Comparison of ENCODE assay signal across 29 mouse cellular contexts in genomic region chr7:28605951-28606350, GRCm38 (mm10). TPM values are rescaled to one million over a fixed set of nuclear protein-coding genes. Genes with fewer than 3 reads are reported as not detected.
A peak's percentile ranks its signal among the peaks of the same experiment; 100 is the strongest.
DNase-seq lines count a peak whose midpoint lies in the region; ATAC-seq lines count a peak whose summit lies in the region.
"Had no signal": no experiment of that assay in that cellular context is flagged by ENCODE, and none has a peak within 500 bp of the region (broad histone marks: within the 10 kb centered on the region; RNA-seq: fewer than 3 reads in every experiment).

No protein-coding gene starts in this region.

- no peak for ATAC-seq in hindbrain, embryonic 12.5 days (ENCODE audit: low FRiP score)
- ATAC-seq in hindbrain, embryonic 11.5 days (ENCODE audit: low FRiP score): no peak
- ATAC-seq: forebrain, embryonic 14.5 days; hindbrain, embryonic 16.5 days had no signal

- WGBS in hindbrain, embryonic 12.5 days: 89% methylated on average over 8 of the region's 8 CpGs
- 90% methylated on average over 8 of the region's 8 CpGs for WGBS in hindbrain, embryonic 11.5 days

- H3K27ac ChIP-seq in hindbrain, embryonic 12.5 days: no peak overlapping the region
- no peak overlapping the region for H3K27ac ChIP-seq in hindbrain, embryonic 11.5 days (ENCODE audit: low read depth, low read length)
- H3K27ac ChIP-seq: embryonic facial prominence, embryonic 15.5 days; forebrain, embryonic 10.5 days; heart, embryonic 10.5 days; hindbrain, embryonic 10.5 days had no signal

- H3K27me3 ChIP-seq in hindbrain, embryonic 12.5 days: no peaks in the 10 kb centered on the region
- no peaks in the 10 kb centered on the region for H3K27me3 ChIP-seq in hindbrain, embryonic 11.5 days (ENCODE audit: control insufficient read depth, insufficient read depth, low read length)
- H3K27me3 ChIP-seq: CH12.LX; embryonic facial prominence, embryonic 15.5 days had no signal

- H3K4me2 ChIP-seq in hindbrain, embryonic 12.5 days (replicated peaks): no peak overlapping the region
- H3K4me2 ChIP-seq in hindbrain, embryonic 11.5 days (replicated peaks; ENCODE audit: low read depth, low read length): no peak overlapping the region
- H3K4me2 ChIP-seq: embryonic facial prominence, embryonic 15.5 days had no signal

- H3K9me3 ChIP-seq in hindbrain, embryonic 12.5 days (replicated peaks): no peaks in the 10 kb centered on the region
- no peaks in the 10 kb centered on the region for H3K9me3 ChIP-seq in hindbrain, embryonic 11.5 days (ENCODE audit: control insufficient read depth, low read length)
- H3K9me3 ChIP-seq: embryonic facial prominence, embryonic 15.5 days; forebrain, embryonic 10.5 days; heart, embryonic 10.5 days; hindbrain, embryonic 10.5 days had no signal

- intact Hi-C loops in heart, postnatal 25 days (cut with DNase I): no loop called here
- intact Hi-C loops in heart, postnatal 14 days (cut with DNase I): no loop called here

- no peak overlapping the region for H3K4me3 ChIP-seq in hindbrain, embryonic 12.5 days
- no peak overlapping the region for H3K4me3 ChIP-seq in hindbrain, embryonic 11.5 days (ENCODE audit: low read depth, low read length)
- H3K4me3 ChIP-seq: embryonic facial prominence, embryonic 15.5 days; erythroblast, embryonic 14.5 days; forebrain, embryonic 10.5 days; heart, embryonic 10.5 days; hindbrain, embryonic 10.5 days had no signal

- no peaks in the 10 kb centered on the region for H3K36me3 ChIP-seq in hindbrain, embryonic 12.5 days
- H3K36me3 ChIP-seq in hindbrain, embryonic 11.5 days (ENCODE audit: control insufficient read depth, insufficient read depth, low read length): no peaks in the 10 kb centered on the region
- H3K36me3 ChIP-seq: embryonic facial prominence, embryonic 15.5 days; forebrain, embryonic 10.5 days; heart, embryonic 10.5 days; hindbrain, embryonic 10.5 days had no signal

- H3K9ac ChIP-seq in hindbrain, embryonic 12.5 days: 0 out of 2 replicates have a peak overlapping the region, but pooled peaks have one; percentile 3
- no peak overlapping the region for H3K9ac ChIP-seq in hindbrain, embryonic 11.5 days (ENCODE audit: low read depth, low read length)
- H3K9ac ChIP-seq: embryonic facial prominence, embryonic 15.5 days had no signal

- DNase-seq in hindbrain, embryonic 11.5 days (ENCODE audit: low spot score): no peak
- peak; percentile 82 for DNase-seq in adrenal gland, adult 2 months
- peak; percentile 35 for DNase-seq in adrenal gland, postnatal 25 days
- DNase-seq in heart, postnatal 25 days (ENCODE audit: low spot score): no peak
- no peak for DNase-seq in urinary bladder, adult 2 months (ENCODE audit: low spot score)
- DNase-seq in heart, postnatal 14 days: no peak
- DNase-seq: B cell, adult 2 months; cerebellum, adult 2 months; cerebellum, postnatal 14 days; embryo, embryonic 11 days; gastrocnemius, postnatal 10 days; heart, adult 18-20 months; heart, postnatal 10 days; kidney, adult 11 months; kidney, adult 9 months had no signal

- peaks cover 4% of the 10 kb centered on the region; the same call in 1 of the 2 replicates for H3K4me1 ChIP-seq in hindbrain, embryonic 12.5 days
- H3K4me1 ChIP-seq in hindbrain, embryonic 11.5 days (replicated peaks; ENCODE audit: control insufficient read depth, insufficient read depth, low read length): no peaks in the 10 kb centered on the region
- H3K4me1 ChIP-seq: heart, embryonic 10.5 days; hindbrain, embryonic 10.5 days had no signal

RNA-seq across cellular contexts. Expression of gene Pak4, which starts 8.0 kb away (rescaled TPM):
- 31.8 and 34.3 TPM in 2 replicates for polyA plus RNA-seq in hindbrain, embryonic 12.5 days (2016; fragmentation: Nextera tagmentation; extraction: Ambion mirVana)
- polyA plus RNA-seq in hindbrain, embryonic 11.5 days (2014; fragmentation: Nextera tagmentation; extraction: Ambion mirVana): 30.5 and 32.6 TPM in 2 replicates
- 10 to 100 TPM; 28.7 to 29.6 TPM for total RNA-seq in adrenal gland, adult 2 months (2021)
- polyA plus RNA-seq in adrenal gland, adult 2 months (2012; rRNA removed): 53.5 and 54.9 TPM in 2 replicates
- 32.0 and 35.2 TPM in 2 replicates for total RNA-seq in adrenal gland, postnatal 25 days (2021)
- 1 to 10 TPM; 8.4 to 8.8 TPM for total RNA-seq in heart, postnatal 25 days (2021)
- polyA plus RNA-seq in urinary bladder, adult 2 months (2012; rRNA removed): 24.7 and 31.3 TPM in 2 replicates
- total RNA-seq in heart, postnatal 14 days (2021): 1 to 10 TPM; 8.5 to 9.9 TPM

RNA-seq across cellular contexts. Expression of gene Samd4b, which starts 8.0 kb away (rescaled TPM):
- polyA plus RNA-seq in hindbrain, embryonic 12.5 days (2016; fragmentation: Nextera tagmentation; extraction: Ambion mirVana): 35.6 and 38.6 TPM in 2 replicates
- polyA plus RNA-seq in hindbrain, embryonic 11.5 days (2014; fragmentation: Nextera tagmentation; extraction: Ambion mirVana): 25.3 and 27.4 TPM in 2 replicates
- total RNA-seq in adrenal gland, adult 2 months (2021): 10 to 100 TPM; 61.0 to 78.2 TPM
- 127 and 146 TPM in 2 replicates for polyA plus RNA-seq in adrenal gland, adult 2 months (2012; rRNA removed)
- total RNA-seq in adrenal gland, postnatal 25 days (2021): 66.6 and 69.4 TPM in 2 replicates
- total RNA-seq in heart, postnatal 25 days (2021): 10 to 100 TPM; 22.6 to 22.8 TPM
- 49.9 and 54.5 TPM in 2 replicates for polyA plus RNA-seq in urinary bladder, adult 2 months (2012; rRNA removed)
- 10 to 100 TPM; 32.1 to 32.4 TPM for total RNA-seq in heart, postnatal 14 days (2021)

RNA-seq across cellular contexts. Expression of gene Acp7, which starts 25.2 kb away (rescaled TPM):
- 0.12 TPM in 1 of 2 replicates, not detected in the other for polyA plus RNA-seq in hindbrain, embryonic 12.5 days (2016; fragmentation: Nextera tagmentation; extraction: Ambion mirVana)
- not detected in 2 replicates for polyA plus RNA-seq in hindbrain, embryonic 11.5 days (2014; fragmentation: Nextera tagmentation; extraction: Ambion mirVana)
- not detected for total RNA-seq in adrenal gland, adult 2 months (2021)
- polyA plus RNA-seq in adrenal gland, adult 2 months (2012; rRNA removed): not detected in 2 replicates
- not detected in 2 replicates for total RNA-seq in adrenal gland, postnatal 25 days (2021)
- total RNA-seq in heart, postnatal 25 days (2021): not detected
- not detected in 2 replicates for polyA plus RNA-seq in urinary bladder, adult 2 months (2012; rRNA removed)
- total RNA-seq in heart, postnatal 14 days (2021): not detected
- total RNA-seq: CH12.LX; common myeloid progenitor, adult 5-6 weeks; gastrocnemius, postnatal 10 days; gastrocnemius, postnatal 4 days; heart, adult 18-20 months; heart, postnatal 10 days had no signal
- polyA plus RNA-seq: embryonic facial prominence, embryonic 11.5 days; erythroblast, embryonic 14.5 days; forebrain, embryonic 10.5 days; forebrain, embryonic 14.5 days; heart, embryonic 10.5 days; heart, embryonic 14.5 days; hindbrain, embryonic 10.5 days; intestine, embryonic 14.5 days had no signal

RNA-seq across cellular contexts. Expression of gene Nccrp1, which starts 58.9 kb away (rescaled TPM):
- polyA plus RNA-seq in hindbrain, embryonic 12.5 days (2016; fragmentation: Nextera tagmentation; extraction: Ambion mirVana): not detected in 2 replicates
- polyA plus RNA-seq in hindbrain, embryonic 11.5 days (2014; fragmentation: Nextera tagmentation; extraction: Ambion mirVana): not detected in 2 replicates
- not detected for total RNA-seq in adrenal gland, adult 2 months (2021)
- 0.10 TPM in 1 of 2 replicates, not detected in the other for polyA plus RNA-seq in adrenal gland, adult 2 months (2012; rRNA removed)
- total RNA-seq in adrenal gland, postnatal 25 days (2021): not detected in 2 replicates
- not detected for total RNA-seq in heart, postnatal 25 days (2021)
- 0.67 and 1.1 TPM in 2 replicates for polyA plus RNA-seq in urinary bladder, adult 2 months (2012; rRNA removed)
- total RNA-seq in heart, postnatal 14 days (2021): not detected
- total RNA-seq: CH12.LX; gastrocnemius, postnatal 10 days; gastrocnemius, postnatal 4 days; heart, adult 18-20 months; heart, postnatal 10 days had no signal
- polyA plus RNA-seq: embryonic facial prominence, embryonic 11.5 days; forebrain, embryonic 10.5 days; forebrain, embryonic 14.5 days; heart, embryonic 10.5 days; heart, embryonic 14.5 days; hindbrain, embryonic 10.5 days; hindbrain, embryonic 16.5 days; intestine, embryonic 14.5 days had no signal

Comparison
In these comparisons a context has a peak if more than half of its experiments do, and no peak if none do; other contexts are left out.
1. DNase-seq: peak in adrenal gland, adult 2 months (single experiment) and adrenal gland, postnatal 25 days (single experiment); none in hindbrain, embryonic 11.5 days (single experiment), heart, postnatal 25 days (single experiment), urinary bladder, adult 2 months (single experiment) and heart, postnatal 14 days (0 of 2).